Mouse (Mus musculus) heart, embryonic 11.5 days (tissue): ENCODE measurements at regions not wholly inside any gene's neighbourhood (a gene's known extent, or its start where the extent isn't known, plus 50 kb on each side); places are given as distances from the start of the nearest gene placed in this dataset.

Source experiments
- ATAC-seq: fragments of 200-750 bp; cut with Nextera tagmentation; replicated peaks from 2 replicates; pipeline ENCODE4 v1.8.0; 2017; ENCODE audit warnings: moderate library complexity; ENCODE audit not compliant: insufficient number of reproducible peaks, low FRiP score, low TSS enrichment
- H3K27ac ChIP-seq: fragments of 300-500 bp; sonication (generic); 2 replicates; pipeline ENCODE4 v1.5.1; 2014; ENCODE audit warnings: mild to moderate bottlenecking, low read depth, low read length
- H3K27me3 ChIP-seq: fragments of 300-500 bp; sonication (generic); 2 replicates; pipeline ENCODE4 v1.6.1; 2014; ENCODE audit warnings: mild to moderate bottlenecking, low read length, mixed read lengths; ENCODE audit not compliant: control insufficient read depth, insufficient read depth
- H3K36me3 ChIP-seq: fragments of 300-500 bp; sonication (generic); 2 replicates; pipeline ENCODE4 v1.6.1; 2014; ENCODE audit warnings: mild to moderate bottlenecking, low read length, moderate library complexity, mixed read lengths; ENCODE audit not compliant: control insufficient read depth, insufficient read depth
- H3K4me1 ChIP-seq: fragments of 300-500 bp; sonication (generic); 2 replicates; pipeline ENCODE4 v1.6.1; 2014; ENCODE audit warnings: low read length; ENCODE audit not compliant: control insufficient read depth, insufficient read depth
- H3K4me2 ChIP-seq: fragments of 300-500 bp; sonication (generic); 2 replicates; pipeline ENCODE4 v1.6.1; 2014; ENCODE audit warnings: mild to moderate bottlenecking, moderate library complexity
- H3K4me3 ChIP-seq: fragments of 300-500 bp; sonication (generic); 2 replicates; pipeline ENCODE4 v1.5.1; 2014; ENCODE audit warnings: low read depth, low read length
- H3K9ac ChIP-seq: fragments of 300-500 bp; sonication (generic); 2 replicates; pipeline ENCODE4 v1.6.1; 2014; ENCODE audit warnings: mild to moderate bottlenecking, low read depth, low read length, moderate library complexity
- H3K9me3 ChIP-seq: fragments of 300-500 bp; sonication (generic); replicated peaks from 2 replicates; pipeline ENCODE4 v1.6.1; 2016; ENCODE audit warnings: low read length; ENCODE audit not compliant: control insufficient read depth
- WGBS: fragments of 180-500 bp; shearing (Covaris S2); extraction: QIAGEN DNeasy Blood & Tissue Kit; methylation state at CpG from one replicate; pipeline ENCODE4 v1.1.7; 2014; ENCODE audit not compliant: insufficient replicate concordance; 5-methylcytosine and 5-hydroxymethylcytosine counted together

- ATAC-seq, result no peak
- H3K9ac ChIP-seq, result no peak overlapping the region
These were observed 376.2 kb downstream of the Rps24 start for GRCm38 (mm10) chr14:24863116-24863515.

GRCm38 (mm10) chr14:24865579-24866230 lies 378.8 kb downstream of the Rps24 start:
- Histone ChIP-seq H3K27me3 (no peaks in the 10 kb centered on the region), H3K4me1 (no peaks in the 10 kb centered on the region), H3K36me3 (no peaks in the 10 kb centered on the region), H3K27ac (no peak overlapping the region), H3K4me2 (no peak overlapping the region), H3K9me3 (no peaks in the 10 kb centered on the region), H3K9ac (no peak overlapping the region), H3K4me3 (no peak overlapping the region)
- WGBS, result 62% methylated on average over 6 of the region's 6 CpGs
- no peak for ATAC-seq

More at GRCm38 (mm10) chr14:24863116-24863515, 376.2 kb downstream of the Rps24 start:
- Histone ChIP-seq H3K4me2 (no peak overlapping the region), H3K27me3 (no peaks in the 10 kb centered on the region), H3K36me3 (no peaks in the 10 kb centered on the region), H3K27ac (no peak overlapping the region), H3K4me1 (peaks cover 4% of the 10 kb centered on the region; the same call in 1 of the 2 replicates), H3K4me3 (no peak overlapping the region), H3K9me3 (no peaks in the 10 kb centered on the region)
- 69% methylated on average over 8 of the region's 8 CpGs for WGBS

- no peaks in the 10 kb centered on the region for H3K9me3 ChIP-seq
- peaks cover 6% of the 10 kb centered on the region; the same call in 1 of the 2 replicates for H3K4me1 ChIP-seq
- H3K27ac ChIP-seq, result no peak overlapping the region
- H3K27me3 ChIP-seq, result no peaks in the 10 kb centered on the region
- no peak overlapping the region for H3K4me3 ChIP-seq
- 81% methylated on average over 6 of the region's 6 CpGs for WGBS
- H3K36me3 ChIP-seq, result no peaks in the 10 kb centered on the region
- ATAC-seq, result no peak
- H3K4me2 ChIP-seq, result no peak overlapping the region
- H3K9ac ChIP-seq, result no peak overlapping the region
These were observed 380.9 kb downstream of the Rps24 start for GRCm38 (mm10) chr14:24867816-24868215.

GRCm38 (mm10) chr14:24868756-24869155 lies 381.8 kb downstream of the Rps24 start:
- Histone ChIP-seq H3K27me3 (no peaks in the 10 kb centered on the region), H3K27ac (no peak overlapping the region), H3K4me2 (no peak overlapping the region), H3K9me3 (no peaks in the 10 kb centered on the region), H3K4me1 (peaks cover 6% of the 10 kb centered on the region; the same call in 1 of the 2 replicates), H3K4me3 (no peak overlapping the region), H3K9ac (no peak overlapping the region), H3K36me3 (no peaks in the 10 kb centered on the region)
- no peak for ATAC-seq
- WGBS, result 68% methylated on average over 6 of the region's 6 CpGs

GRCm38 (mm10) chr14:24870246-24870645 lies 383.3 kb downstream of the Rps24 start:
- no peaks in the 10 kb centered on the region for H3K27me3 ChIP-seq
- 86% methylated on average over 3 of the region's 3 CpGs for WGBS
- H3K4me1 ChIP-seq, result peaks cover 6% of the 10 kb centered on the region; the same call in 1 of the 2 replicates
- H3K27ac ChIP-seq, result no peak overlapping the region
- H3K4me2 ChIP-seq, result no peak overlapping the region
- no peaks in the 10 kb centered on the region for H3K36me3 ChIP-seq
- no peak for ATAC-seq
- H3K9me3 ChIP-seq, result no peaks in the 10 kb centered on the region
- H3K4me3 ChIP-seq, result no peak overlapping the region
- H3K9ac ChIP-seq, result no peak overlapping the region

GRCm38 (mm10) chr14:24871392-24871998 lies 384.6 kb downstream of the Rps24 start:
- WGBS, result 54% methylated on average over 10 of the region's 10 CpGs

GRCm38 (mm10) chr14:24872931-24873330 lies 386.0 kb downstream of the Rps24 start:
- Histone ChIP-seq H3K27me3 (no peaks in the 10 kb centered on the region), H3K4me2 (no peak overlapping the region), H3K36me3 (no peaks in the 10 kb centered on the region), H3K4me3 (no peak overlapping the region), H3K4me1 (peaks cover 6% of the 10 kb centered on the region; the same call in 1 of the 2 replicates), H3K9me3 (no peaks in the 10 kb centered on the region), H3K27ac (no peak overlapping the region), H3K9ac (no peak overlapping the region)
- ATAC-seq, result no peak
- WGBS, result 37% methylated on average over 3 of the region's 3 CpGs

More at GRCm38 (mm10) chr14:24871392-24871998, 384.6 kb downstream of the Rps24 start:
- Histone ChIP-seq H3K4me2 (no peak overlapping the region), H3K9ac (no peak overlapping the region), H3K27ac (peak overlapping the region; percentile 22; the same call in 1 of the 2 replicates), H3K4me3 (no peak overlapping the region), H3K36me3 (no peaks in the 10 kb centered on the region), H3K27me3 (no peaks in the 10 kb centered on the region), H3K4me1 (peaks cover 6% of the 10 kb centered on the region; the same call in 1 of the 2 replicates), H3K9me3 (no peaks in the 10 kb centered on the region)
- ATAC-seq, result no peak; the same call in 1 of the 2 replicates

GRCm38 (mm10) chr14:24873406-24873805 lies 386.5 kb downstream of the Rps24 start:
- Histone ChIP-seq H3K4me2 (no peak overlapping the region), H3K27me3 (no peaks in the 10 kb centered on the region), H3K9ac (no peak overlapping the region), H3K4me3 (no peak overlapping the region), H3K36me3 (no peaks in the 10 kb centered on the region), H3K9me3 (no peaks in the 10 kb centered on the region), H3K4me1 (peaks cover 6% of the 10 kb centered on the region; the same call in 1 of the 2 replicates), H3K27ac (no peak overlapping the region)
- ATAC-seq, result no peak
- WGBS, result 85% methylated on average over 3 of the region's 3 CpGs
